Mouse (Mus musculus) spleen, adult 2 months (tissue): ENCODE measurements at regions not wholly inside any gene's neighbourhood (a gene's known extent, or its start where the extent isn't known, plus 50 kb on each side); places are given as distances from the start of the nearest gene placed in this dataset.

ENCODE experiments used
- DNase-seq, 2 experiments: peaks; one replicate each; pipeline versions ENCODE4 v3.0.0 to v3.0.0-alpha.2; 2012 to 2021; ENCODE audit warnings: low spot score in 2 of 2, low read depth in 1 of 2
- H3K27ac ChIP-seq: fragments of 200-500 bp; 2 replicates; pipeline ENCODE4 v1.5.1; 2012; ENCODE audit warnings: low read length, inconsistent platforms; ENCODE audit not compliant: insufficient read depth
- H3K27me3 ChIP-seq: fragments of 200-500 bp; 2 replicates; pipeline ENCODE4 v1.6.1; 2012; ENCODE audit warnings: mild to moderate bottlenecking, moderate library complexity, low read length, inconsistent platforms; ENCODE audit not compliant: control insufficient read depth, insufficient read depth
- H3K36me3 ChIP-seq: fragments of 200-500 bp; 2 replicates; pipeline ENCODE4 v1.6.1; 2012; ENCODE audit warnings: mild to moderate bottlenecking, low read length, inconsistent platforms; ENCODE audit not compliant: control insufficient read depth, insufficient read depth
- H3K4me1 ChIP-seq: fragments of 200-500 bp; 2 replicates; pipeline ENCODE4 v1.6.1; 2011; ENCODE audit warnings: inconsistent platforms; ENCODE audit not compliant: control insufficient read depth, insufficient read depth, insufficient read length
- H3K4me3 ChIP-seq: fragments of 200-500 bp; 2 replicates; pipeline ENCODE4 v1.5.1; 2011; ENCODE audit warnings: mild to moderate bottlenecking, inconsistent platforms; ENCODE audit not compliant: insufficient read depth, insufficient read length; ENCODE audit errors: extremely low read depth
- CTCF ChIP-seq: fragments of 200-500 bp; IDR thresholded peaks from 2 replicates; pipeline ENCODE4 v1.5.1; 2011; ENCODE audit warnings: mild to moderate bottlenecking, inconsistent platforms; ENCODE audit not compliant: insufficient read depth, insufficient read length, insufficient replicate concordance; ENCODE audit errors: extremely low read depth
- POLR2A ChIP-seq: fragments of 200-500 bp; IDR thresholded peaks from 2 replicates; pipeline ENCODE4 v1.6.1; 2011; ENCODE audit warnings: low read depth, low read length, inconsistent platforms
- WGBS: fragments of 180-500 bp; shearing (Covaris S2); methylation state at CpG from one replicate; pipeline ENCODE4 v1.1.7; 2018; 5-methylcytosine and 5-hydroxymethylcytosine counted together

DNA sequence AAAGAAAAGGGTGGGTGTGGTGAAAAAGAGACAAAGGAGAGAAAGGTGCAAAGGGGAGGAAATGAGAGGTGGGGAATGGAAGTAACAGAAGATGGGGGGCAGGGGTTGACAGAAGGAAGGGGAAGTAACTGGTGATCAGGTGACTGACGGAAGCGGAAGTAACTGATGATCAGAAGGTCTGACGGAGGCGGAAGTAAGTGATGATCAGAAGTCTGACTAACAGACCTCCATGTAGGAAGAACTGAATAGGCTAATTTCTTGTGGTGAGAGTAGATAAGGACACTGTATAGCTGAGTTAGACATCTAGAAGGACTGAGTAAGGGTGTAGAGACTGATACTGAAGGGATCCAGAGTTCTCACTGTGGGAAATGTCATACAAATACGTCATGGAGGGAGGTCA lies 318.1 kb upstream of the Runx1 start:
- Histone ChIP-seq H3K4me1 (no peaks in the 10 kb centered on the region; the same call in 1 of the 2 replicates), H3K36me3 (no peaks in the 10 kb centered on the region), H3K4me3 (no peak overlapping the region), H3K27me3 (no peaks in the 10 kb centered on the region), H3K27ac (no peak overlapping the region)
- no peak for TF ChIP-seq POLR2A
- no peak for TF ChIP-seq CTCF
- no peak for DNase-seq
- WGBS = 79% methylated on average over 5 of the region's 5 CpGs

DNA sequence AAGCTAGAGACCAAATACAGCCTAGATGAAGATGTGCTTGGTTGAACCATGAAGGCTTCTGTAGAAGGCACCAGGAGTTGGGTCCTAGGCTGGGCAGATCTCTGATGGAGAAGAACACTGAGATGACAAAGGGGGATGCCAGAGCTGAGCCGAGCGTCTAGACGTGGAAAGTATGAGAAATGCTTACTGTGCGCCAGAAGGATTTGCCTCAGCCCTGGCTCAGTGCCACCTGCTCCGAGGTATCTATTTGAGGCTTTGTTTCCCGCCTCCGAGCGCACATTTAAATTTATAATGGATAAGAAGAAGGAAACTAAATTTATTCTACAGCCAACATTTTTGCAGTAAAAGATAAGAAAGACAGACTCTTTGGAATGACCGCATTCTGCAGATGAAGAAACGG lies 317.2 kb upstream of the Runx1 start:
- no peak overlapping the region for H3K4me3 ChIP-seq
- H3K27ac ChIP-seq = no peak overlapping the region
- DNase-seq = no peak
- 91% methylated on average over 10 of the region's 10 CpGs for WGBS
- H3K27me3 ChIP-seq = no peaks in the 10 kb centered on the region
- H3K36me3 ChIP-seq = no peaks in the 10 kb centered on the region
- no peak for TF ChIP-seq CTCF
- TF ChIP-seq POLR2A = no peak
- no peaks in the 10 kb centered on the region; the same call in 1 of the 2 replicates for H3K4me1 ChIP-seq

DNA sequence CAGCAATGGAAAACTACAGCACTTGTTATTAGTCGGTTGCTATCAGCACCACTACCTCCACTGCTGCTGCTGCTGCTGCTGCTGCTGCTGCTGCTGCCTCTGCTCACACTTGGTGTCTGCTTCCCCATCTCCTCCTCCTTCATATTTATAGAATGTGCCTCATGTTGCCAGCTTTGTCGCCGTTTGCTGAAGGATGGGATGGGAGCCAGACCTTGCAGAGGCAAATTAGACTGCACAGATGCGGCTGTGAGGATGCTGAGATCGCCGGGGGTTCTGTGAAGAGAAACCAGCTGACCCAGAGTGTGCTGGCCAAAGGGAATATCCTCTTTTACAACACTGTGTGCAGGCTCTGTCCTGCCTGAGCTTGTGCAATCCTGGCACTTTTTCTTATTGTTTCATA lies 316.0 kb upstream of the Runx1 start:
- Histone ChIP-seq H3K4me1 (no peaks in the 10 kb centered on the region; the same call in 1 of the 2 replicates), H3K27ac (no peak overlapping the region), H3K27me3 (no peaks in the 10 kb centered on the region), H3K4me3 (no peak overlapping the region), H3K36me3 (no peaks in the 10 kb centered on the region)
- no peak for DNase-seq
- no peak for TF ChIP-seq CTCF
- no peak for TF ChIP-seq POLR2A
- WGBS = 78% methylated on average over 6 of the region's 6 CpGs

DNA sequence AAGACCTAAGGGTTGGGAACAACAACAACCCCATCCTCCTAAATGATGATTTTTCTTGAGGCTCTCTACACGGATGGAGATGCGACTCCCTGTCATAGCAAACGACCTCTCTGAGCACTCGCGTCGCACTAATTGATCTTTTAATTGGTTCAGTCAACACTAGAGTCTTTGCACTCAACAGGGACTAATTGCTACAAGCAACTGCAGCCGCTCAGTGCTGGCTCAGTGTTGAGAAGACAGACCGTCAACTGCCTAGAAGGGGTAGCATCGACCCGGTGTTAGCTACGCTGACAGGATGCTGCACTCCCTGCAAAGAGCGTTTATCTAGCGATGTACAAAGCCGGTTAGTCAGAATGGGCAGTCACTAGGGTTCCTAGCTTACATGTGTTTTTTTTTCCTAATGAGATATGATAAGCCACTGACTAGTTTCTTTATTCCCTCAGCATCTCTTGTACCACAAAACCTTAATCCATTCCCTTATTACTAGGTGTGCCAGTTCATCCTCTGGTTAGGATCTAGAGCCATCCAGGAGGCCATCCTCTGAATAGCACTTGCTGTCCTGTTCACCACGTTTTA lies 314.7 kb upstream of the Runx1 start:
- TF ChIP-seq POLR2A = no peak
- no peak for TF ChIP-seq CTCF
- H3K27me3 ChIP-seq = no peaks in the 10 kb centered on the region

DNA sequence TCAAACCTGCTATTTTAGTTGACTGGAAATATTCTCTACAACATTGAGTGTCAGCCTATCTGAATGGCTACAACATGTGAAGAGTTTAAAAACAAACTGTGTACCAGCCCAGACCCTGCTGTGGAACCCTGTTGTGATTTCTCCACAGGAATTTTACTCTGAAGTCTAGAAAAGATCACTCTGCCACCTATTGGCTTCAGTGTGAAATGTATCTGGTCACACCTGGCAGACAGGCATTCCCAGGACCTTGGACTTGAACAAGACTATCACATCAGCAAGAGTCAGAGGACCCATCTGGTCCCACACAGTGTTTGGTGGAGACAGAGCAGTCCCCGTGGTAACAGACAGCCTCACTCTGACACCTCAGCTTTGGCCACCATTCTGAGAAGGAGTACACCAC lies 311.3 kb upstream of the Runx1 start:
- no peak overlapping the region for H3K27ac ChIP-seq
- H3K4me1 ChIP-seq = no peaks in the 10 kb centered on the region
- H3K27me3 ChIP-seq = no peaks in the 10 kb centered on the region
- DNase-seq = no peak
- H3K4me3 ChIP-seq = no peak overlapping the region
- H3K36me3 ChIP-seq = no peaks in the 10 kb centered on the region
- 33% methylated on average over 1 of the region's 1 CpGs for WGBS
- no peak for TF ChIP-seq CTCF
- no peak for TF ChIP-seq POLR2A

More for the DNA sequence above, 314.7 kb upstream of the Runx1 start:
- H3K27ac ChIP-seq = no peak overlapping the region
- H3K4me3 ChIP-seq = no peak overlapping the region
- no peaks in the 10 kb centered on the region for H3K36me3 ChIP-seq
- no peak for DNase-seq
- no peaks in the 10 kb centered on the region; the same call in 1 of the 2 replicates for H3K4me1 ChIP-seq
- WGBS = 84% methylated on average over 15 of the region's 15 CpGs

DNA sequence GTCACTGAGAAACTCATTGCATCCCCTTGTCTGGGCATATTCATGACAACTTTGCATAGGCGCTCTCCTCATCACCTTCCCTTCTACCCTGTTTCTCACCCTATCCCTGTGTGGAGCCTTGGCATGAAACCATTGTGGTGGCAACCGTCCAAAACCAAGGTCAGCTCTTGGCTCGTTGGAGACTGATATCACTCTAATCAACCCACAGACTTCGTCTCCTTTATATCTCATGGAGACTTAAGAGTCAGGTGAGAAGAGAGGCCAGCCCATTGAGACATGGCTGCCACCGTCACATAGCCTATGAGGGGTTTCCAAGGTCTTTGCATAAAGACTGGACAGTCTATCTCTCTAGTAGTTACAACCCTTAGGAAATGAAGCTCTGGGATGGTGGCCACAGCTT lies 305.5 kb upstream of the Runx1 start:
- no peaks in the 10 kb centered on the region for H3K4me1 ChIP-seq
- no peak for DNase-seq
- H3K27ac ChIP-seq = no peak overlapping the region
- H3K27me3 ChIP-seq = no peaks in the 10 kb centered on the region
- no peak for TF ChIP-seq POLR2A
- H3K36me3 ChIP-seq = no peaks in the 10 kb centered on the region
- H3K4me3 ChIP-seq = no peak overlapping the region
- 77% methylated on average over 5 of the region's 5 CpGs for WGBS

DNA sequence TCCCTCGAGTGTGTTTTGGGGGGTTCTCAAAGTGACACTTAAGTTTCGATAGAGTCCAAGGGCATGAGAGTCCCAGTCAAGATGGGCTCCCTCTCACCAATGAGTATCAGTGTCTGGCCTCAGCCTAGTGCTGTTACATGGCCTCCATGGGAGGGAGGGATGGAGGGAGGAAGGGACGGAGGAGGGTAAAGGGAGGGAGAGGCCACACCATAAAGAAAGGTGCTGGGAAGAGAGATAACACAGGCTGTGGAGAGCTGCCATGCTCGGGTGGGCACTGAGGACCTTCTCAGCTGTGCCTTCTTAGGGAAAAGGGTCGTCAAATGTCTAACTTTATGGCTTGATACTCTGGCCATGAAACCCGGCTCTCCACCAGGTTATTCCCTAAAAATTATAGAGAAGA lies 304.7 kb upstream of the Runx1 start:
- H3K4me1 ChIP-seq = no peaks in the 10 kb centered on the region
- DNase-seq = no peak
- TF ChIP-seq CTCF (no peak), POLR2A (no peak)
- H3K4me3 ChIP-seq = no peak overlapping the region
- no peaks in the 10 kb centered on the region for H3K36me3 ChIP-seq
- 89% methylated on average over 6 of the region's 6 CpGs for WGBS
- H3K27ac ChIP-seq = no peak overlapping the region
- no peaks in the 10 kb centered on the region for H3K27me3 ChIP-seq

DNA sequence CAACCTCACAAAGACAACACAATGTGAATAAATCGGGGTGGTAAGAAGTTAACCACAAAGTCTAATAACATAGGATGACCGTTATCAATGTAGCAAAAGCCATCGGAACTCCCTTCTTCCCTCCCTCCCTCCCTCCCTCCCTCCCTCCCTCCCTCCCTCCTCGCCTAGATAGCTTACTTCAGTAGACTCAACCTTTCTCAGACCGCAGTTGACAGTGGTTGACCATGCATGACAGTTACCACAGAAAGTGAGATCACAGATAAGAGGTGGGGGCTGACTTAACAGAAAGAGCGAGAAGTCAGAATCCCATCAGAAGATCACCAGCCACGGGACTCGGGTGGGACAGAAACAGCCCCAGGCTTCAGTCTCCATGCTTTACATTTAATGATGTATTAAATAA lies 297.8 kb upstream of the Runx1 start:
- 14% methylated on average over 7 of the region's 8 CpGs for WGBS
- Histone ChIP-seq H3K27ac (no peak overlapping the region), H3K4me3 (no peak overlapping the region), H3K27me3 (no peaks in the 10 kb centered on the region), H3K36me3 (no peaks in the 10 kb centered on the region), H3K4me1 (no peaks in the 10 kb centered on the region)
- DNase-seq = no peak
- TF ChIP-seq POLR2A (no peak), CTCF (no peak)
